22 mouse cellular contexts compared by ENCODE assay signal in genomic region chr1:90652553-90652952, GRCm38 (mm10). TPM values are rescaled to one million over a fixed set of nuclear protein-coding genes. Genes with fewer than 3 reads are reported as not detected.
DNase-seq lines count a peak whose midpoint lies in the region; ATAC-seq and TF ChIP-seq lines count a peak whose summit lies in the region.
"Had no signal": no experiment of that assay in that cellular context is flagged by ENCODE, and none has a peak within 500 bp of the region (broad histone marks: within the 10 kb centered on the region; RNA-seq: fewer than 3 reads in every experiment).

No protein-coding gene starts in this region.

- peaks cover 14% of the 10 kb centered on the region for H3K4me1 ChIP-seq in intestine, embryonic 16.5 days (ENCODE audit: control insufficient read depth, insufficient read depth, low read length)

- no peak overlapping the region for H3K4me2 ChIP-seq in intestine, embryonic 16.5 days (ENCODE audit: low read depth, low read length)
- H3K4me2 ChIP-seq: embryonic facial prominence, embryonic 13.5 days; heart, embryonic 13.5 days; lung, embryonic 15.5 days; midbrain, embryonic 12.5 days; neural tube, embryonic 13.5 days had no signal

- peak overlapping the region; percentile 78; the same call in 1 of the 2 replicates for H3K27ac ChIP-seq in gastrocnemius, adult 2 months
- H3K27ac ChIP-seq in intestine, embryonic 16.5 days (ENCODE audit: low read length): peak overlapping the region; percentile 92; the same call in 1 of the 2 replicates
- H3K27ac ChIP-seq: liver, embryonic 14.5 days; midbrain, embryonic 12.5 days; neural tube, embryonic 13.5 days had no signal

- no peaks in the 10 kb centered on the region for H3K27me3 ChIP-seq in intestine, embryonic 16.5 days (replicated peaks; ENCODE audit: control insufficient read depth, insufficient read depth, low read length)
- H3K27me3 ChIP-seq: embryonic facial prominence, embryonic 13.5 days; heart, embryonic 13.5 days; lung, embryonic 15.5 days; midbrain, embryonic 12.5 days; neural tube, embryonic 13.5 days; Patski had no signal

- no peak for ATAC-seq in intestine, embryonic 16.5 days
- ATAC-seq: forebrain, embryonic 16.5 days; hindbrain, embryonic 16.5 days; Patski had no signal

- H3K36me3 ChIP-seq in intestine, embryonic 16.5 days (ENCODE audit: control insufficient read depth, insufficient read depth, low read length): no peaks in the 10 kb centered on the region
- H3K36me3 ChIP-seq: embryonic facial prominence, embryonic 13.5 days; heart, embryonic 13.5 days; lung, embryonic 15.5 days; midbrain, embryonic 12.5 days; neural tube, embryonic 13.5 days had no signal

- WGBS in intestine, embryonic 16.5 days: 80% methylated on average over 4 of the region's 4 CpGs

- H3K9ac ChIP-seq in intestine, embryonic 16.5 days (ENCODE audit: low read depth, low read length): no peak overlapping the region
- H3K9ac ChIP-seq: embryonic facial prominence, embryonic 13.5 days; heart, embryonic 13.5 days; liver, embryonic 14.5 days; lung, embryonic 15.5 days; midbrain, embryonic 12.5 days; neural tube, embryonic 13.5 days had no signal

- no peaks in the 10 kb centered on the region for H3K9me3 ChIP-seq in intestine, embryonic 16.5 days (ENCODE audit: control insufficient read depth, low read length)
- H3K9me3 ChIP-seq: embryonic facial prominence, embryonic 13.5 days; heart, embryonic 13.5 days; lung, embryonic 15.5 days; midbrain, embryonic 12.5 days; neural tube, embryonic 13.5 days had no signal

- TF ChIP-seq CTCF in gastrocnemius, adult 2 months (IDR thresholded peaks at IDR 0.05): no peak

- no peak overlapping the region for H3K4me3 ChIP-seq in gastrocnemius, adult 2 months
- H3K4me3 ChIP-seq in intestine, embryonic 16.5 days (ENCODE audit: low read length): no peak overlapping the region
- H3K4me3 ChIP-seq: embryonic facial prominence, embryonic 13.5 days; heart, embryonic 13.5 days; lung, embryonic 15.5 days; midbrain, embryonic 12.5 days; neural tube, embryonic 13.5 days had no signal

- intact Hi-C loops in gastrocnemius, adult 2 months (cut with DNase I): loop anchor here (5.0 kb wide), 2 partner anchors 80 to 305 kb away; no protein-coding TSS in a partner anchor
- intact Hi-C loops in gastrocnemius, postnatal 14 days (cut with DNase I; ENCODE audit: low total_unique reads): loop anchor here (5.0 to 10.0 kb wide), 2 partner anchors 102 to 305 kb away; no protein-coding TSS in a partner anchor

- DNase-seq in gastrocnemius, adult 2 months: no peak
- DNase-seq in gastrocnemius, postnatal 14 days: no peak
- DNase-seq in 3134 (ENCODE audit: extremely low read depth, insufficient read length, low spot score): peak; percentile 57
- DNase-seq in adrenal gland, postnatal 14 days: peak; percentile 51
- no peak for DNase-seq in kidney, postnatal 36 days
- DNase-seq in Muller cell, postnatal 12 days (ENCODE audit: inconsistent ontology term): no peak
- DNase-seq in kidney, postnatal 14 days: no peak
- DNase-seq: cerebellum, adult 11 months; kidney, adult 2 months; kidney, postnatal 25 days; layer of hippocampus, adult 9-11 months; thymus, adult 2 months had no signal

RNA-seq across cellular contexts. Expression of gene Cops8, which starts 49.8 kb away (rescaled TPM):
- 100 to 1,000 TPM; 102 to 104 TPM for total RNA-seq in gastrocnemius, adult 2 months (2021)
- total RNA-seq in gastrocnemius, postnatal 14 days (2021): 10 to 100 TPM; 71.5 to 78.3 TPM
- 66.4 and 72.3 TPM in 2 replicates for total RNA-seq in adrenal gland, postnatal 14 days (2021)
- 119 TPM in 2 replicates for polyA plus RNA-seq in intestine, embryonic 16.5 days (2015; fragmentation: Nextera tagmentation; extraction: Ambion mirVana)

Comparison
In these comparisons a context has a peak if more than half of its experiments do, and no peak if none do; other contexts are left out.
1. DNase-seq: peak in 3134 (single experiment) and adrenal gland, postnatal 14 days (single experiment); none in gastrocnemius, adult 2 months (single experiment), gastrocnemius, postnatal 14 days (single experiment), kidney, postnatal 36 days (0 of 2), Muller cell, postnatal 12 days (single experiment) and kidney, postnatal 14 days (single experiment).